Mouse (Mus musculus) liver, postnatal 0 days (tissue): ENCODE data around the gene Susd5. TPM values are rescaled to one million over a fixed set of nuclear protein-coding genes. Genes with fewer than 3 reads are reported as not detected.
"Not testable (repeated sequence)": the region's sequence is repeated elsewhere in the genome, so short reads cannot be mapped to it uniquely, and the experiment has no call there.

ENCODE experiments used
- ATAC-seq: fragments of 200-750 bp; cut with Nextera tagmentation; 2 replicates; pipeline ENCODE4 v1.8.0; 2017; ENCODE audit warnings: mild to moderate bottlenecking, moderate library complexity
- DNase-seq: peaks from one replicate; pipeline ENCODE4 v3.0.0-alpha.2; 2016
- H3K27ac ChIP-seq: fragments of 300-500 bp; sonication (generic); 2 replicates; pipeline ENCODE4 v1.5.1; 2014; ENCODE audit warnings: antibody characterized with exemption, moderate library complexity, mild to moderate bottlenecking, low read depth
- H3K27me3 ChIP-seq: fragments of 300-500 bp; sonication (generic); 2 replicates; pipeline ENCODE4 v1.6.1; 2014; ENCODE audit warnings: low read length, control low read depth, mixed read lengths; ENCODE audit not compliant: insufficient read depth
- H3K36me3 ChIP-seq: fragments of 300-500 bp; sonication (generic); replicated peaks from 2 replicates; pipeline ENCODE4 v1.6.1; 2014; ENCODE audit warnings: mild to moderate bottlenecking, control low read depth, low read length, moderate library complexity, mixed read lengths; ENCODE audit not compliant: insufficient read depth
- H3K4me1 ChIP-seq: fragments of 300-500 bp; sonication (generic); 2 replicates; pipeline ENCODE4 v1.6.1; 2014; ENCODE audit warnings: antibody characterized with exemption, mild to moderate bottlenecking, control low read depth; ENCODE audit not compliant: insufficient read depth
- H3K4me2 ChIP-seq: fragments of 300-500 bp; sonication (generic); 2 replicates; pipeline ENCODE4 v1.6.1; 2014; ENCODE audit warnings: low read depth, mild to moderate bottlenecking, low read length, moderate library complexity, mixed read lengths
- H3K4me3 ChIP-seq: fragments of 300-500 bp; sonication (generic); 2 replicates; pipeline ENCODE4 v1.5.1; 2014; ENCODE audit warnings: low read depth, low read length
- H3K9ac ChIP-seq: fragments of 300-500 bp; sonication (generic); replicated peaks from 2 replicates; pipeline ENCODE4 v1.6.1; 2014; ENCODE audit warnings: mild to moderate bottlenecking, moderate library complexity
- H3K9me3 ChIP-seq: fragments of 300-500 bp; sonication (generic); 2 replicates; pipeline ENCODE4 v1.6.1; 2016; ENCODE audit warnings: mild to moderate bottlenecking, control low read depth, low read length, mixed read lengths
- CTCF ChIP-seq: sonication (generic); IDR thresholded peaks from 2 replicates; pipeline ENCODE4 v1.5.1; 2016; ENCODE audit warnings: antibody characterized with exemption, low read depth
- EP300 ChIP-seq: IDR thresholded peaks from 2 replicates; pipeline ENCODE4 v1.6.1; 2016; ENCODE audit warnings: antibody characterized with exemption, low read depth, mild to moderate bottlenecking
- WGBS: fragments of 180-500 bp; shearing (Covaris S2); extraction: QIAGEN DNeasy Blood & Tissue Kit; methylation state at CpG from one replicate; pipeline ENCODE4 v1.1.7; 2014; ENCODE audit not compliant: insufficient replicate concordance; 5-methylcytosine and 5-hydroxymethylcytosine counted together
- polyA plus RNA-seq: library from polyadenylated mRNA; unstranded; fragments of >200 nt; fragmentation: Nextera tagmentation; extraction: Ambion mirVana; gene quantifications from 2 replicates; pipeline ENCODE4 v1.2.1, GENCODE M21; 2015

Susd5 gene
- polyA plus RNA-seq, 1 experiment from 2014 or later = not detected

DNA sequence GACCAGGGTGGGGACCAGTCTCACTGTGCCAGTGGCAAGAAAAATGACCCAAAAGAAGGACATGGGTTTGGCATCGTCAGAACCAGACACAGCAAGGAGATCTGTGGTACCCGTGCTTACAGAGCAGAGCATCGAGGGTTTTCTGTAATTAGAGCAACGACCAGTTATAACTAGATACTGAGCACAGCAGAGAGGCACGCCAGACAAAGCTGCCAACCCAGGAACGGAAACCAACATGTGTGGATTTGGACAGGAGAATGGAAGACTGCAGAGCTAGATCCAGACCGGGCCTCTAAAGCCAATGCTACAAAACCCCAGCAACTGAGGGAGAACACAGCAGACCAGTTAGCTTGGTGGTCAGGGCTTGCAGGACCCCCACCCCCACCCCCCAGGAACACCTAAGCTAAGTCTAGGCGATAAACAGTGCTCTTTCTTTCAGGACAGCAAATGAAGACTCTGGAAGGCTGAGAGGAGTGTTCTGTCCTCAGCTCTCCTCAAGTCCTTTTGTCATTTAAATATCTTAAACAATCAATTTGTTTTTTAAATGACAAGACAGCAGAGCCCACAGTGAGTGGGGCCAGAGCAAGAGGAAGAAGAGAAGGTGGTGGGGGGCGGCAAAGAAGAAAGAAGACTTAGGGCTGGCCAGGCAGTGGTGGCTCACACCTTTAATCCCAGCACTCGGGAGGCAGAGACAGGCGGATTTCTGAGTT lies 30.3 kb downstream of the Susd5 start:
- no peaks in the 10 kb centered on the region for H3K9me3 ChIP-seq
- no peak overlapping the region for H3K9ac ChIP-seq
- no peak overlapping the region for H3K4me3 ChIP-seq
- no peaks in the 10 kb centered on the region for H3K36me3 ChIP-seq
- DNase-seq = no peak
- no peak overlapping the region for H3K27ac ChIP-seq
- H3K4me1 ChIP-seq = no peaks in the 10 kb centered on the region
- no peak for TF ChIP-seq CTCF
- no peak for TF ChIP-seq EP300
- 76% methylated on average over 11 of the region's 11 CpGs for WGBS
- H3K27me3 ChIP-seq = no peaks in the 10 kb centered on the region
- no peak overlapping the region for H3K4me2 ChIP-seq
- no peak for ATAC-seq

DNA sequence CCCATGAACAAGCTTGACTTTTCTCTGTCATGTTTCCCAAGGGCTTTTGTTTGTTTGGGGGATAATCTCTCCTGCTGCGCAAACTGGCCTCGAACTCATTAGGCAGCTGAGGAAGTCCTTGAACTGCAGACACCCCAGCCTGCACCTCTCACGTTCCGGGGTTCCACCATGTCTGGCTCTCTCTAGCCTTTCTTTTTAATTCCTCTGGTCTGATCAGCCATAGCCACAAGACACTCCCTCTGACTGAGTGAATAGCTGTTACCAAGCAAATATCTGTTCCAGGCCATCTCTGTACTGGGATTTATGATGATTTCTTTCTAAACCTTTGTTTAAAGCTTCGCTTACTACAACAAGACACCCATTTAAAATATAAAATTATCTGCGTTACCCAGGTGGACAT lies 31.9 kb downstream of the Susd5 start:
- DNase-seq, H3K9me3 ChIP-seq, H3K36me3 ChIP-seq, H3K9ac ChIP-seq, H3K4me1 ChIP-seq, H3K4me3 ChIP-seq, ATAC-seq, H3K27ac ChIP-seq, H3K4me2 ChIP-seq, H3K27me3 ChIP-seq: not testable (repeated sequence)
- 73% methylated on average over 6 of the region's 6 CpGs for WGBS

DNA sequence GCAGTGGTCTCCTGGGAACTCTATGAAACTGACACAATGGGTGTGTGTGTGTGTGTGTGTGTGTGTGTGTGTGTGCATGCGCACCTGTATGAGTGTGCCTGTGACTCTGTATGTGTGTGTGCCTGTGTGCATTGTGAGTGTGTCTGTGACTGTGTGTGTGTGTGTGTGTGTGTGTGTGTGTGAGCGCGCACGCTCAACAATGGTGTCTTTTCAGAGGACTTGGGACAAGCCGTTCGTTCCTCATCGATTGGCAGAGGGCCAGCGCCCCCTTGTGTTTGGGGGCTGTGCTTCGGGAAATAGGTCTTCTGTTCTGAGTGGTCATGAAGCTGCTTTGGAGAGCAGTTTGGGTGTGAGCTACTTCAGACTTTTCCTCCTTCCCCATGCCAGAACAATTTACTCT lies 35.2 kb downstream of the Susd5 start:
- not testable (repeated sequence) for H3K4me2 ChIP-seq, H3K27me3 ChIP-seq, H3K9me3 ChIP-seq, H3K36me3 ChIP-seq, ATAC-seq, H3K27ac ChIP-seq, H3K4me3 ChIP-seq, H3K9ac ChIP-seq, H3K4me1 ChIP-seq
- peak; percentile 37 for TF ChIP-seq CTCF
- WGBS = 15% methylated on average over 9 of the region's 9 CpGs
- peak; percentile 43 for DNase-seq

DNA sequence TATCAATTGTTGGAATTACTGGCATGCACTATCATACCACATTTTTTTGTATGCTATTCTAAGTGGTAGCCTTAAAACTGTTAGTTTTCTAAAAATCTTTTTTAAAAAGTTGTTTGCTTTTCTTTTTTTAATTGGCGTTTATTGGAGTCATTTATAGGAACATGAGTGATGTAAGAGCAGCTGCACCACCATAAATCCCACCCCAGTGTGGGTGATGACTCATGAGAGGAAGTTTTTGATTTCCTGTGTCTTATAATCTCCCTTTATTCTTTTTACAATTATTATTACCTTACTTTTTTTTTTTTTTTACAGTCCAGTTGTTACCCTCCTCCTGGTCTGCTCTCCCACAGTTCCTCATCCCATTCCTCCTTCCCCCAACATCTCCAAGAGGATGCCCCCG lies 37.9 kb downstream of the Susd5 start:
- Histone ChIP-seq H3K27ac (no peak overlapping the region), H3K27me3 (no peaks in the 10 kb centered on the region), H3K4me1 (no peaks in the 10 kb centered on the region), H3K4me2 (no peak overlapping the region), H3K4me3 (no peak overlapping the region), H3K9me3 (no peaks in the 10 kb centered on the region), H3K36me3 (no peaks in the 10 kb centered on the region), H3K9ac (no peak overlapping the region)
- ATAC-seq = no peak
- WGBS = 81% methylated on average over 2 of the region's 2 CpGs
- no peak for DNase-seq
- TF ChIP-seq EP300 (no peak), CTCF (no peak)

DNA sequence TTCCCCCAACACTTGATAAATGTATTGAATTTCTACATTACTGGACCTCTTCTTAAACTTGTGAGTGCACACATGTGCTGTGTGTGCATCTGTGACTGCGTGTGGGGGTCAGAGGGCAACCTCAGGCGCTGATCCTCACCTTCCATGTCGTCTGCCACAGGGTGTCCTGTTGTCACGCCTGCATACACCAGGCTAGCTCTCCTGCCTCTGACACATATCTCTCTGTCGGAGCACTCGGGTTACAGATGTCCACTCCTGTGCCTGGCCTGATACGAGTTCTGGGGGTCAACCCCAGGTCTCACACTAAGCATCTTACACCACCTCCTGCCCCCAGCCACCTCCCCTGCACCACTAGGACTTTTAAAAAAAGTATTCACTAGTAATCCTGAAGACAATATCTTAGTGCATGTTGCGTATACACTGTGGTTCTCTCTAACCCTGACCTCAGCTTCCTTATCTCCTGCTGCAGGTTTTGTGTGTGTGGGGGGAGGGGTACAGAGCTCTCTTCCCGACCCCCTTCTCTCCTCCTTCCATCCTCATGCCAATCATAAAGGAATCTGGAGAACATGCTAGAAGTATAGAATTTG lies 41.9 kb downstream of the Susd5 start:
- Histone ChIP-seq H3K9ac (no peak overlapping the region), H3K9me3 (no peaks in the 10 kb centered on the region), H3K4me3 (no peak overlapping the region), H3K36me3 (no peaks in the 10 kb centered on the region), H3K27me3 (no peaks in the 10 kb centered on the region), H3K4me1 (no peaks in the 10 kb centered on the region), H3K4me2 (no peak overlapping the region), H3K27ac (no peak overlapping the region)
- ATAC-seq (no peak), DNase-seq (no peak)
- WGBS = 30% methylated on average over 9 of the region's 9 CpGs
- no peak for TF ChIP-seq EP300
- TF ChIP-seq CTCF = no peak

DNA sequence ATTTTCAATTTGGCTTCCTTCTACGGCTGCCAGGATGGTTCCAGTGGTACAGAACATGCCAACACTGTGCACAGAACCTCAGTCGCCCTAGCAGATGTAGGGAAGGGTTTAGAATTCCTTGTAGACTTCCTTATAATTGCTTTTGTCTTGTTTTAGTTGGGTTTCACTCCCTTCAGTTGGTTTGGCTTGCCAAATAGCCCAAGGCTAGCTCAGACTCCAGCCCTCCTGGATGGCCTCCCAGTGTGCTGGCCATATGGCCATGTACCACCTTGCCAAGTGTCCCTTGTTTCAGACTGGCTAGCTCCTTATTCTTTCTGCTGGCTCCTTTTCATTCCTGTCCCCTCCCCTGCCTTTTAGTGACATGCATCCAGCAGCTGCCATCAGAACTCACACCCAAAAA lies 53.3 kb downstream of the Susd5 start:
- no peak overlapping the region for H3K9ac ChIP-seq
- DNase-seq (no peak), ATAC-seq (no peak)
- H3K27me3 ChIP-seq = no peaks in the 10 kb centered on the region
- no peak for TF ChIP-seq CTCF
- no peak for TF ChIP-seq EP300
- no peaks in the 10 kb centered on the region for H3K9me3 ChIP-seq
- H3K4me2 ChIP-seq = no peak overlapping the region
- no peaks in the 10 kb centered on the region for H3K36me3 ChIP-seq
- no peak overlapping the region for H3K4me3 ChIP-seq
- no peak overlapping the region for H3K27ac ChIP-seq
- 70% methylated on average over 2 of the region's 2 CpGs for WGBS
- no peaks in the 10 kb centered on the region for H3K4me1 ChIP-seq
